Mouse (Mus musculus): ENCODE measurements around the gene Ccdc61. TPM values are rescaled to one million over a fixed set of nuclear protein-coding genes. Genes with fewer than 3 reads are reported as not detected.

Gene Ccdc61
- polyA plus RNA-seq, 1 experiment from 2014 or later = 16.1 TPM

GRCm38 (mm10) chr7:18900513-18900912 is 9.7 kb downstream of the Ccdc61 start:
- no peaks in the 10 kb centered on the region for H3K36me3 ChIP-seq (ENCODE audit: control insufficient read depth, insufficient read depth, low read length)
- WGBS = 93% methylated on average over 2 of the region's 2 CpGs
- H3K9ac ChIP-seq (replicated peaks; ENCODE audit: low read length) = no peak overlapping the region
- H3K4me2 ChIP-seq (ENCODE audit: low read length) = no peak overlapping the region
- no peaks in the 10 kb centered on the region for H3K9me3 ChIP-seq (ENCODE audit: control insufficient read depth, low read length)
- ATAC-seq (ENCODE audit: low FRiP score, low TSS enrichment) = no peak
- H3K27ac ChIP-seq (replicated peaks; ENCODE audit: low read depth, low read length) = no peak overlapping the region
- no peak overlapping the region for H3K4me3 ChIP-seq (replicated peaks; ENCODE audit: low read depth, low read length)
- no peak for DNase-seq
- H3K4me1 ChIP-seq (ENCODE audit: control insufficient read depth, insufficient read depth, low read length) = no peaks in the 10 kb centered on the region
- no peaks in the 10 kb centered on the region for H3K27me3 ChIP-seq (ENCODE audit: control insufficient read depth, insufficient read depth, low read length)

GRCm38 (mm10) chr7:18896536-18896935 is 13.7 kb downstream of the Ccdc61 start:
- peak; percentile 80 for DNase-seq
- Histone ChIP-seq H3K4me3 (replicated peaks; ENCODE audit: low read depth, low read length) (no peak overlapping the region), H3K9me3 (ENCODE audit: control insufficient read depth, low read length) (no peaks in the 10 kb centered on the region), H3K27me3 (ENCODE audit: control insufficient read depth, insufficient read depth, low read length) (no peaks in the 10 kb centered on the region), H3K36me3 (ENCODE audit: control insufficient read depth, insufficient read depth, low read length) (no peaks in the 10 kb centered on the region), H3K4me1 (ENCODE audit: control insufficient read depth, insufficient read depth, low read length) (peaks cover 17% of the 10 kb centered on the region), H3K4me2 (ENCODE audit: low read length) (no peak overlapping the region), H3K27ac (replicated peaks; ENCODE audit: low read depth, low read length) (0 out of 2 replicates have a peak overlapping the region, but pooled peaks have one; percentile 9), H3K9ac (replicated peaks; ENCODE audit: low read length) (no peak overlapping the region)
- no peak for ATAC-seq (ENCODE audit: low FRiP score, low TSS enrichment)
- WGBS = 25% methylated on average over 5 of the region's 5 CpGs

GRCm38 (mm10) chr7:18893651-18894430 is 16.4 kb downstream of the Ccdc61 start:
- no peaks in the 10 kb centered on the region for H3K27me3 ChIP-seq (ENCODE audit: control insufficient read depth, insufficient read depth, low read length)
- DNase-seq = peak; percentile 66
- peak overlapping the region; percentile 45 for H3K4me3 ChIP-seq (replicated peaks; ENCODE audit: low read depth, low read length)
- H3K4me2 ChIP-seq (ENCODE audit: low read length) = peak overlapping the region; percentile 69
- ATAC-seq (ENCODE audit: low FRiP score, low TSS enrichment) = peak; percentile 21; the same call in 1 of the 2 replicates
- H3K36me3 ChIP-seq (ENCODE audit: control insufficient read depth, insufficient read depth, low read length) = no peaks in the 10 kb centered on the region
- 1% methylated on average over 41 of the region's 41 CpGs for WGBS
- no peak overlapping the region for H3K27ac ChIP-seq (replicated peaks; ENCODE audit: low read depth, low read length)
- H3K9ac ChIP-seq (replicated peaks; ENCODE audit: low read length) = peak overlapping the region; percentile 54
- H3K4me1 ChIP-seq (ENCODE audit: control insufficient read depth, insufficient read depth, low read length) = peaks cover 17% of the 10 kb centered on the region
- H3K9me3 ChIP-seq (ENCODE audit: control insufficient read depth, low read length) = no peaks in the 10 kb centered on the region

- WGBS = 32% methylated on average over 27 of the region's 27 CpGs
- DNase-seq (peak; percentile 11), ATAC-seq (ENCODE audit: low FRiP score, low TSS enrichment) (no peak)
- Histone ChIP-seq H3K27me3 (ENCODE audit: control insufficient read depth, insufficient read depth, low read length) (no peaks in the 10 kb centered on the region), H3K27ac (replicated peaks; ENCODE audit: low read depth, low read length) (no peak overlapping the region), H3K9ac (replicated peaks; ENCODE audit: low read length) (peak overlapping the region; percentile 60; the same call in 1 of the 2 replicates), H3K4me3 (replicated peaks; ENCODE audit: low read depth, low read length) (peak overlapping the region; percentile 45), H3K4me2 (ENCODE audit: low read length) (peak overlapping the region; percentile 69), H3K36me3 (ENCODE audit: control insufficient read depth, insufficient read depth, low read length) (no peaks in the 10 kb centered on the region), H3K9me3 (ENCODE audit: control insufficient read depth, low read length) (no peaks in the 10 kb centered on the region), H3K4me1 (ENCODE audit: control insufficient read depth, insufficient read depth, low read length) (peaks cover 17% of the 10 kb centered on the region)
Measured at GRCm38 (mm10) chr7:18893009-18893408, 17.2 kb downstream of the Ccdc61 start.

GRCm38 (mm10) chr7:18891872-18892599 is 18.2 kb downstream of the Ccdc61 start:
- Histone ChIP-seq H3K4me1 (ENCODE audit: control insufficient read depth, insufficient read depth, low read length) (peaks cover 17% of the 10 kb centered on the region), H3K27ac (replicated peaks; ENCODE audit: low read depth, low read length) (peak overlapping the region; percentile 39; the same call in 1 of the 2 replicates), H3K4me3 (replicated peaks; ENCODE audit: low read depth, low read length) (peak overlapping the region; percentile 45), H3K27me3 (ENCODE audit: control insufficient read depth, insufficient read depth, low read length) (no peaks in the 10 kb centered on the region), H3K9ac (replicated peaks; ENCODE audit: low read length) (peak overlapping the region; percentile 60), H3K36me3 (ENCODE audit: control insufficient read depth, insufficient read depth, low read length) (no peaks in the 10 kb centered on the region), H3K4me2 (ENCODE audit: low read length) (peak overlapping the region; percentile 69), H3K9me3 (ENCODE audit: control insufficient read depth, low read length) (no peaks in the 10 kb centered on the region)
- ATAC-seq (ENCODE audit: low FRiP score, low TSS enrichment) (peak; percentile 77), DNase-seq (peak; percentile 96)
- 20% methylated on average over 33 of the region's 33 CpGs for WGBS

GRCm38 (mm10) chr7:18890848-18891247 is 19.4 kb downstream of the Ccdc61 start:
- H3K4me1 ChIP-seq (ENCODE audit: control insufficient read depth, insufficient read depth, low read length) = peaks cover 17% of the 10 kb centered on the region
- H3K4me3 ChIP-seq (replicated peaks; ENCODE audit: low read depth, low read length) = no peak overlapping the region
- H3K4me2 ChIP-seq (ENCODE audit: low read length) = no peak overlapping the region
- no peak for DNase-seq
- H3K36me3 ChIP-seq (ENCODE audit: control insufficient read depth, insufficient read depth, low read length) = no peaks in the 10 kb centered on the region
- H3K9ac ChIP-seq (replicated peaks; ENCODE audit: low read length) = no peak overlapping the region
- no peaks in the 10 kb centered on the region for H3K27me3 ChIP-seq (ENCODE audit: control insufficient read depth, insufficient read depth, low read length)
- H3K27ac ChIP-seq (replicated peaks; ENCODE audit: low read depth, low read length) = no peak overlapping the region
- no peaks in the 10 kb centered on the region for H3K9me3 ChIP-seq (ENCODE audit: control insufficient read depth, low read length)
- ATAC-seq (ENCODE audit: low FRiP score, low TSS enrichment) = no peak
- 92% methylated on average over 8 of the region's 8 CpGs for WGBS

GRCm38 (mm10) chr7:18886963-18887362 is 23.3 kb downstream of the Ccdc61 start:
- no peaks in the 10 kb centered on the region for H3K36me3 ChIP-seq (ENCODE audit: control insufficient read depth, insufficient read depth, low read length)
- no peaks in the 10 kb centered on the region for H3K4me1 ChIP-seq (ENCODE audit: control insufficient read depth, insufficient read depth, low read length)
- H3K4me2 ChIP-seq (ENCODE audit: low read length) = no peak overlapping the region
- no peak overlapping the region for H3K4me3 ChIP-seq (replicated peaks; ENCODE audit: low read depth, low read length)
- H3K9ac ChIP-seq (replicated peaks; ENCODE audit: low read length) = no peak overlapping the region
- H3K27ac ChIP-seq (replicated peaks; ENCODE audit: low read depth, low read length) = no peak overlapping the region
- ATAC-seq (ENCODE audit: low FRiP score, low TSS enrichment) (no peak), DNase-seq (no peak)
- H3K9me3 ChIP-seq (ENCODE audit: control insufficient read depth, low read length) = no peaks in the 10 kb centered on the region
- WGBS = 93% methylated on average over 1 of the region's 1 CpGs
- H3K27me3 ChIP-seq (ENCODE audit: control insufficient read depth, insufficient read depth, low read length) = no peaks in the 10 kb centered on the region

GRCm38 (mm10) chr7:18884745-18885422 is 25.3 kb downstream of the Ccdc61 start:
- 62% methylated on average over 13 of the region's 13 CpGs for WGBS
- H3K9me3 ChIP-seq (ENCODE audit: control insufficient read depth, low read length) = no peaks in the 10 kb centered on the region
- H3K9ac ChIP-seq (replicated peaks; ENCODE audit: low read length) = no peak overlapping the region
- H3K27ac ChIP-seq (replicated peaks; ENCODE audit: low read depth, low read length) = 0 out of 2 replicates have a peak overlapping the region, but pooled peaks have one; percentile 32
- H3K4me3 ChIP-seq (replicated peaks; ENCODE audit: low read depth, low read length) = no peak overlapping the region
- H3K4me2 ChIP-seq (ENCODE audit: low read length) = no peak overlapping the region
- no peak for DNase-seq
- H3K4me1 ChIP-seq (ENCODE audit: control insufficient read depth, insufficient read depth, low read length) = no peaks in the 10 kb centered on the region
- H3K36me3 ChIP-seq (ENCODE audit: control insufficient read depth, insufficient read depth, low read length) = no peaks in the 10 kb centered on the region
- H3K27me3 ChIP-seq (ENCODE audit: control insufficient read depth, insufficient read depth, low read length) = no peaks in the 10 kb centered on the region
- no peak for ATAC-seq (ENCODE audit: low FRiP score, low TSS enrichment)

Measured in midbrain, embryonic 14.5 days (tissue).